Mouse (Mus musculus) cortical plate, adult 2 months (tissue): ENCODE measurements around the gene Ssbp4. TPM values are rescaled to one million over a fixed set of nuclear protein-coding genes. Genes with fewer than 3 reads are reported as not detected.

Source experiments
- H3K27ac ChIP-seq: fragments of 200-500 bp; 2 replicates; pipeline ENCODE4 v1.5.1; 2012; ENCODE audit warnings: low read length, control low read depth, inconsistent platforms; ENCODE audit not compliant: insufficient read depth
- H3K4me1 ChIP-seq: fragments of 200-500 bp; 2 replicates; pipeline ENCODE4 v1.6.1; 2011; ENCODE audit warnings: low read length; ENCODE audit not compliant: control insufficient read depth, insufficient read depth
- H3K4me3 ChIP-seq: fragments of 200-500 bp; 2 replicates; pipeline ENCODE4 v1.5.1; 2011; ENCODE audit warnings: mild to moderate bottlenecking, low read length, control low read depth; ENCODE audit not compliant: insufficient read depth
- CTCF ChIP-seq: fragments of 200-500 bp; IDR thresholded peaks from 2 replicates; pipeline ENCODE4 v1.5.1; 2011; ENCODE audit warnings: mild to moderate bottlenecking, control low read depth, low read length; ENCODE audit not compliant: insufficient read depth; ENCODE audit errors: extremely low read depth
- POLR2A ChIP-seq: fragments of 200-500 bp; IDR thresholded peaks from 2 replicates; pipeline ENCODE4 v1.6.1; 2011; ENCODE audit warnings: mild to moderate bottlenecking, low read length, control low read depth; ENCODE audit not compliant: insufficient read depth; ENCODE audit errors: extremely low read depth
- polyA plus RNA-seq: library from polyadenylated mRNA; depleted of rRNA; stranded (reverse); fragments of >200 nt; gene quantifications from 2 replicates; pipeline ENCODE4 v1.2.3, GENCODE M21; 2012

Ssbp4 gene
- polyA plus RNA-seq, 1 experiment = 241 TPM

DNA sequence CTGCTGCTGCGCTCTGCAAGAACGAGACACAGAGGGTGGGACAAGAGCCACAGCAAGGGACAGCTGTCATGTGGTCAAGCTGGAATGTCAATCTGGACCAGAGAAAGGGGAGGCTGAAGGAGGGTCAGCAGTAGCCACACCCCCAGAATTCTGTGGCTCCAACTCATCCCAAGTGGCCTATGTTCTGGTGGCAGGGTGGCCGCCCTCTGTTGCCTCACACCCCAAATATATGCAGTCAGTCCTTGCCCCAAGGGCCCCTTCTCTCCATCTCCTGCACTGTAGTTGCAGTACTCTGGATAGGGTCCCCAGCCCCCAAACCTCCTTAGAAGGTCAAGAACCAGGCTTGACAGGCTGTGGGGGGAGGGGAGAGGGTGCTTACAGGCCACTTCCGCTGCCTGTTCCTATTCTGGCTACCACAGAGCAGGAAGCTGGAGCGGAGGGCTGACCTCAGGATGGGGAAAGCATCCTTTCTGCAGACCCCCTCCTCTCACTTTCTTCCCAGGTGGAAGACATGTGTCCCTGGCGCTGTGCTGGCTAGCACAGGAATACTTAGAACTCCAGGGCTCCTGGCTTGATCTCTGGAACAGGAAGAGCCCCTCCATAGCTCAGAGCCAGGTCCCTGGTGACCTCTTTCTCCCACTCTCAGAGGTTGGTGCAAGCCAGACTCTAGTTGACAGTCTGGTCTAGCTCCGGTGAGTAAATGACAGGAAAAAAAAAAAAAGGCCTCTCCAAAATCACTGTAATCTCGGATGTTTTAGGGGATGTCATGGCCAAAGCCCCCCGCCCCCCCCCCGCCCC, 8.0 kb downstream of the Ssbp4 start:
- no peak overlapping the region for H3K4me3 ChIP-seq
- 0 out of 2 replicates have a peak, but pooled peaks cover 3% of the 10 kb centered on the region for H3K4me1 ChIP-seq
- peak overlapping the region; percentile 85 for H3K27ac ChIP-seq
- no peak for TF ChIP-seq POLR2A
- no peak for TF ChIP-seq CTCF

DNA sequence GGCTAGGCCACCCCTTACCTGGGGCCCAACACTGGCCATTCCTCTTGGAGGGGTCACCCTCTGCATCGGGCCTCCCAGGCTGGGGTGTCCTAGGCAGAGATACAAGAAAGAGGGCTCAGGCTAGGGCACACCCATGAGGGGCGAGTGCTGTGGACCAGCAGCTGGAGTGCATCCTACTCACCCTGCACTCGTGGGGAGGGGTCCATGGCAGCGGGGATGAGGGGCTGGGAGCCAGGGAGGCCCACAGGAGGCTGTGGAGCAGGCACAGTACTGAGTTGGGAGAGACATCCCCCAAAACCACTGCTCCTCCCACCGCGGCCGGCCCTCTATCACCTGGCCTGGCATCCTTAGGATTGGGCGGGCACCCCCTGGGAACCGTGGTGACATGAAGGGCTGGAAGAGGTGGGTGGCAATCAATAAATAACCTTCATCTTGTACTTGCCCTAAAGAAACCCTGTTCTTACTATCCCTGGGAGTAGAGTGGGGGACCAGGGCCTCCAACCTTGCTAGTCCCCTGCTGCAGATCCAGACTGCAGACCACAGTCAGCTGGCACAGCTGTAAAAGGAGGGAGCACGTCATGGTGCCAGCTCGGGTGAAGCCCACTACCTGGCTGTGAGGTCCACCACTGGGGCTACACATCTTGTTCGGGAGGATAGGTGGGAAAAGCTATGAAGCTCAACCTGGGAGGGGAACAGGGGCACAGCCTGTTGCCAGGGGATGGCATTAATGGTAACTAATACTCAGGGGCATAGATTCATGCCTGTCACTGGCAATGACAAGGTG, 9.0 kb downstream of the Ssbp4 start:
- 0 out of 2 replicates have a peak, but pooled peaks cover 3% of the 10 kb centered on the region for H3K4me1 ChIP-seq
- TF ChIP-seq POLR2A = no peak
- no peak for TF ChIP-seq CTCF
- H3K4me3 ChIP-seq = no peak overlapping the region
- H3K27ac ChIP-seq = no peak overlapping the region

DNA sequence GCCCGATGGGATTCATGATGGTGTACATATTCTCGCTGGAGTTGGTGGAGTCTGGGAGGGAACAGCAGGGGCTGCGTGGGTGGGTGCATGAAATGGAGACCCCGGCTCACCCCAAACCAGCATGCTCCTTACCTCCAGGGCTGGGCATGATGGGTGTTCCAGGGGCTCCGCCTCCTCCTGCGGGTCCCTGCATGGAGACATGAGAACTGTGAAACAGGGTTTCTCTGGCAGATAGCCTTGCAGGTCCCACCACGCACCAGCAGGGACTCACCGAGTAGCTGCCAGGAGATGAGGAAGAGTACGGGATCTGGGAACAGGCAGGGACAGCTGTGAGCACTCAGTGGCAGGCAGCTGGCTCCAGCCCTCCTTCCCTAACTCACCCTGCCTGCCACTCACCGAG, 9.9 kb downstream of the Ssbp4 start:
- Histone ChIP-seq H3K4me1 (0 out of 2 replicates have a peak, but pooled peaks cover 3% of the 10 kb centered on the region), H3K4me3 (peak overlapping the region; percentile 3; the same call in 1 of the 2 replicates), H3K27ac (no peak overlapping the region)
- no peak for TF ChIP-seq CTCF
- TF ChIP-seq POLR2A = no peak

DNA sequence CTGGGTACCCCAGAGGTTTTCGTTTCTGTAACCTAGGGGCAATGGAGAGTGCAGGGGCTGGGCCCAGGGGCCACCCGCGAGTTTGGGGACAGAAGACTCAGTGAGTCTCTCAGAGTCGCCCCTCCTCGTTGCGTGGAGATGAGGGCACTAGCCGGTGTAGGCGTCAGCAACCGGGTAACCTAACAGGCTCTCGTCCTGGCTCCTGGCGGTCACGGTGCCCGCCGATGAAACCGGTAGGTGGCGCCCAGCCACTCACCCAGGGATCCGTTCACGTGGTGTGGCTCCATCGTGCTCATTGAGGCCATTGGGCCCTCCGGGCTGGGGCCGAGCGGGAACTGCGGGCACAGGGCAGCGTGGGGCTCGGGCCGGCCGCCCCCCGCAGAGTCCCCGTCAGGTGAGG, 10.4 kb downstream of the Ssbp4 start:
- Histone ChIP-seq H3K4me1 (0 out of 2 replicates have a peak, but pooled peaks cover 3% of the 10 kb centered on the region), H3K27ac (no peak overlapping the region), H3K4me3 (peak overlapping the region; percentile 3; the same call in 1 of the 2 replicates)
- peak; percentile 56 for TF ChIP-seq CTCF
- TF ChIP-seq POLR2A = peak; percentile 32; the same call in 1 of the 2 replicates

DNA sequence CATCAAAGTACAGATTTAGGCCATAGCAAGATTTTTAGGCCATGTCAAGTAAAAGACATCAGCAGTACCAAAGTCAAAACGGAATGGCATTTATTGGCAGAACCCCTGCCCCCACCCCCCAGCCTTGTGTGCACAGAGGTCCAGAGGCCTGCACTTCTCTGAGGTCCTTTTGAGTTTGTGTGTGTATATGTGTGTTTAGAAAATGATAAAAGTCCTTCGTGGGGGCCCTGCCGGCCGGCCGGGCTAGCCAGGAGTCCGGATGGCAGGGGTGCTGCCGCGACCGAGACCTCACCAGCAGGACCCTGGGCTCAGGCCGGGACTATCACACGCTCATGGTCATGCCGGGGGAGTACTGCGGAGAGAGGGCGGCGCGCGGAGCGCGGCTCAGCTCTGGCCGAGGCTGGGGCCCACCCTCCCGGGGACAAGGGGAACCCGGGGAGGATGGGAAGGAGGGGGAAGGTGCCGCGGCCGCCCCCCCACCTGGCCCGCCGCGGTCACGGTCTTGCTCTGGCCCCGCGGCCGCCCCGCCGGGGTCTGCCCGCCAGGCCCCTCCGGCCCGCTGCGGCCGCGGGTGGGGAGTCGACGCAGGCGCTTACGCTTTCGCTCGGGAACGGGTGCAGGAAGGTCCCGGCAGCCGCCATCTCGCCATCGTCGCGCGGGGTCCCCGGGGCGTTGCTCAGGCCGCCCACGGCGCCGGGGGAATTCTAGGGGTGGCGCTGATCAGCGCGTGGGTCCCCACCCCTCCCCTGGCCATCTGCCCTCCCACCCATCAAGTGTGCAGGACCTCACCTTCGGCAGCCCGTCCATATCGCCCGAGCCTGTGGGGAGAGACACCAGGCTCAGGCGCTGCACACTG, 11.0 kb downstream of the Ssbp4 start:
- Histone ChIP-seq H3K4me1 (0 out of 2 replicates have a peak, but pooled peaks cover 3% of the 10 kb centered on the region), H3K4me3 (peak overlapping the region; percentile 3; the same call in 1 of the 2 replicates), H3K27ac (no peak overlapping the region)
- no peak for TF ChIP-seq CTCF
- TF ChIP-seq POLR2A = no peak

DNA sequence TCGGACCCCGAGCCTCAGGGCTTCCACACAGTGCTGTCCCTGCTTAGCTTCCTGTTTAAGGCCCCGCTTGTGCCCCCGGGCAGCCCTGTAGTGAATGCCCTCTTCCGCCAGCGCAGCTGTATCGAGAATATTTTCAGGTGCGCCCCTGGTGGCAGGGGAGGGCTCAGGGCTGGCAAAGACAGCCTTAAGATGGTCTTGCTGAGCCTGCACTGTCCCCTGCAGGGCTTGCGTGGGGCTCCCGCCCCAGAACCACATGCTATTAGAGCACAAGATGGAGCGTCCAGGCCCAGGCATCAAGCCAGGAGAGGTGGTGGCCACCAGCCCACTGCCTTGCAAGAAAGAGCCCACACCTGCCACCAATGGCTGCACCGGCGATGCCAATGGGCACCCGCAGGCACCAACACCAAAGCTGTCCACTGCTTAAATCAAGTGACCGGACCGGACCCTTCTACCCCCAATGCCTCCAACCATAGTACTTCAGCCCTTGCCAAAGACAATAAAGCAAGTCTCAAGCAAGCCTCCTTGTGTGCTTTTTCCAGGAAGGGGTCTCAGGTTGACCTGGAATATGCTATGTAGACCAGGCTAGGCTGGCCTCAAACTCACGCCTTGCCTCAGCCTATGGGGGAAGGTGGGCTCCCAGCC, 11.8 kb downstream of the Ssbp4 start:
- peaks cover 4% of the 10 kb centered on the region; the same call in 1 of the 2 replicates for H3K4me1 ChIP-seq
- no peak overlapping the region; the same call in 1 of the 2 replicates for H3K4me3 ChIP-seq
- no peak overlapping the region for H3K27ac ChIP-seq
- TF ChIP-seq POLR2A (no peak), CTCF (no peak)

DNA sequence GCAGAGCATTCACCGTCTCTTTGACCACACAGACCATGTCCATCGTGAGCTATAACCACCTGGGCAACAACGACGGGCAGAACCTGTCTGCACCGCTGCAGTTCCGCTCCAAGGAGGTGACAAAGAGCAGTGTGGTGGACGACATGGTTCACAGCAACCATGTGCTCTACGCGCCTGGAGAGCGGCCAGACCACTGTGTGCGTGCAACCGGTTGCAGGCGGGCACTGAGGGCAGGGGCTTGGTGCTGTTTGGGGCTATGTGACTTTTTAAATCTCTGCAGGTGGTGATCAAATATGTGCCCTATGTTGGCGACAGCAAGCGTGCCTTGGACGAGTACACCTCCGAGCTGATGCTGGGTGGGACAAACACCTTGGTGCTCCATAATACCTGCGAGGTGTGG, 12.5 kb downstream of the Ssbp4 start:
- Histone ChIP-seq H3K27ac (no peak overlapping the region), H3K4me3 (no peak overlapping the region), H3K4me1 (peaks cover 9% of the 10 kb centered on the region; the same call in 1 of the 2 replicates)
- TF ChIP-seq CTCF (no peak), POLR2A (no peak)

DNA sequence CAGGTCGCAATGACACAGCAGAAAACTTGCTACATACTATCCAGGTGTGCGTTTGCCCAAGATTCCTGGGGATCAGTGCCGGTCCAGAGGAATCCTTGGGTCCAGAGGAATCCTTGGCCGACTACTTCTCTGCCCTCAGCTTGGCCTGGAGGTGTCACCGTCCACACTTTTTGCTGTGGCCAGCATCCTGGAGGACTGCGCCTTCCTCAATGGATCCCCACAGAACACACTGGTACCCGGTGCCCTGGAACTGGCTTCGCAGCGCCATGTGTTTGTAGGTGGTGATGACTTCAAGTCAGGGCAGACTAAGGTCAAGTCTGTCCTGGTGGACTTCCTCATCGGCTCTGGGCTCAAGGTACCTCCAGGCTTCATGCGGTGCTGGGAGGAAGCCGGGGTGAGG, 12.9 kb downstream of the Ssbp4 start:
- Histone ChIP-seq H3K4me3 (no peak overlapping the region), H3K27ac (no peak overlapping the region), H3K4me1 (peaks cover 8% of the 10 kb centered on the region; the same call in 1 of the 2 replicates)
- TF ChIP-seq POLR2A (no peak), CTCF (no peak)
